Mouse (Mus musculus) layer of hippocampus, adult 9-11 months (tissue): ENCODE data around the gene Lman1l.
A peak's percentile ranks its signal among the peaks of the same experiment; 100 is the strongest.

Source experiments
- DNase-seq: peaks from one replicate; pipeline ENCODE4 v3.0.0; 2022

Lman1l gene

GRCm38 (mm10) chr9:57644944-57645893 lies 24.6 kb upstream of the Lman1l start:
- DNase-seq = peak; percentile 90

DNA sequence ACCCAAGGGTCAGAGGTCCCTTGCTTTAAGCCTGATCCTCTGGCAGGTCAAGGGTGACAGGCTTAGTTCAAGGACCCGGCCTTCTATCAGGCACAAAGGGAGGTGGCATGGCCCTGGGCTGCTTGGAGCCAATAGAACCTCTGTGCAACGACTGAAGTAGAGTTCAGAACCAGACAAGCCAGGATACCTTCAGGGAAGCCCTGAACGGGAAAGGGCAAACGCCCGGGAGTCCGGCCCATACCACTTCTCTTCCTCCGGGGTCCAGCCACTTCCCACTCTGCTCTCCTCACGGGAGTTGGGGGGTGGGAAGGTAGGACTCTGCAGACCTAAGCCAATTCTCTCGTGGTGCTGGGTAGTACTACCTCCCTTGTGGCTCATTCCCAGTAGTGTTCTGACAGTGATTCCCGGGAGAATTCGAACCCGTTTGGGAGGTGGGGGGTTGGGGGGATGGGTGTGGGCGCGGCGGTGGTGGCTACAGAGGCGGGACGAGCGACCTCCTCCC lies 23.9 kb upstream of the Lman1l start:
- no peak for DNase-seq

- no peak for DNase-seq
Observed at GRCm38 (mm10) chr9:57643856-57644180, 23.2 kb upstream of the Lman1l start.

GRCm38 (mm10) chr9:57643169-57643855 lies 22.7 kb upstream of the Lman1l start:
- DNase-seq = no peak

GRCm38 (mm10) chr9:57641775-57642550 lies 21.4 kb upstream of the Lman1l start:
- DNase-seq = no peak

DNA sequence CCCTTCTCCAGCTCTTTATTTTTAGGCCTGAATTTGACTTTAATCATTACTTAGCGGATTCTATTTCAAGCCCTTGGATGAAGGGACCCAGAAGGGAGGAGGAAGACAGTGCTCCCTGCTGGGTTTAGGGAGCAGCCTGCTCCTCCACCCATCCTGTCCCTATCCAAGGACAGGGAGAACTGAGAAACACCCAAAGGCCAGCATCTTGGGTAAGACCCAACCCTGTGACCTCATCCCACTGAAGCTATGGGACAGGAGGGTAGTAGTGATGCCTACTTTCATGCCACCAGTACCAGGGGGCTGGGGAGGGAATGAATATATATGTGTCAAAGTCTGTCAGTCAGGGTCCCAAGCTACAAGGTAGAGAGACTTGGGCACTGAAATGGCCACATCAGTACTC lies 20.4 kb upstream of the Lman1l start:
- DNase-seq = no peak

- DNase-seq = peak; percentile 73
Observed at GRCm38 (mm10) chr9:57640384-57640783, 19.8 kb upstream of the Lman1l start.

- no peak for DNase-seq
Observed at GRCm38 (mm10) chr9:57639661-57640328, 19.2 kb upstream of the Lman1l start.

DNA sequence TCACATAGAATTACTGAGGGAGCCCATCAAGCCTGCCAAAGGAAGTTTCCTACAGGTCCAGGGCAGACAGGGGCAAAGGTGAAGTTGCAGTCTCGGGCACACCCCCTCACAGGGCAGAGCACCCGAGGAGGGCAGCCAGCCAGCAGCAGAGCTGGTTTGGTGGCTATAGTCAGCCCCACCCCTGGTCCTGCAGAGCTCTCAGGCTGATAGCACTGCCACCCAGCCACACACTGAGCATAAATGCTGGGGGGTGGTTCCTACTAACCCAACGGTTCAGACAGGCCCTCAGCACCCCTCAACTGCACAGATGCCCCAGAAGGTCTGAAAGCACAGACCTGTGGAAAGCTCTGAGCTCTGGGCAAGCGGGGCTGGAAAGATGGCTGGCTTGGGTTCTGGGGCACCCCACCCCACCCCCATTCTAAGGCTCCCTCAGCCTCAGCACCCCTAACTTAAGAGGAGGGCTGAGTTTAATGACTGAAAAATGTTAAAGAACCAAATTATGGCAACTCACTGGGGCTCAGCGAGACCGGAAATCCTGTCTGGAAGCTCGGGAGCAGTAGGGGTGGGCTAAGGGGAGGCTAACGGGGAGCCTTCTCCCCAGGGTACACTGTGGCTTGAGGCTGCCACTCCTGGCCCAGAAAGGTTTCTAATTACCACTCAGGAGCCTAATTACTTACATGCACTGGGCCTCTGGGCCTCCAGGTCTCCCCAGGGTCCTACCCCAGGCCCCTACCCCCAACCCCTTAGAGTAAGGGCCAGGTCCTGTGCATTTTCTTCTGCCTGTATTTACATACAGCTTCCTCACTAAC lies 18.3 kb upstream of the Lman1l start:
- no peak for DNase-seq

DNA sequence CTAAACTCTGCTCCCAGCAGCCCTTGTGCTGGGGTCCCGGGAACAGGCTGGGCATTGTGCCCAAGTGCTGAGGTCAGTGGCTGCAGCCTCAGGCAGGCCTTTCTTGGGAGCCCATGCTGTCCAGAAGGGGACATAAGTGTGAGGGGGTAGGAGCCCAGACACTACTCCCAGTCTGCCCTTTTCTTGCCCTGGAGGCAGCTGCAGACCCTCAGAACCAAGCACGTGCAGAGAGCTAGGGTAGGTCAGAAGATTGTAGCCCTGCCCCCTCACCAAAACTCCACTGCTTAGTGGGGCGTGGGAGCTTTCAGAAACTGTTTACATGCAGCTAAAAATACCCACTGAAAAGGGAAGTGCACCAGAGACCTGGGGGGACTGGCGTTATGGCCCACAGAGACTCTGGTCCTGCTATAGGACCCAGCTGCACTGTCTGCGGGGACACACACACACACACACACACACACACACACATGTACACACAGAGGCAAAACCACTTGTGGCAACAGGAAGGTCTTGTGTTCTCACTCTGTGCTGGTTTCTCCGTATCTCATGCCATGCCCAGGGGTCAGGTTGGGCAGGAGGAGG lies 17.3 kb upstream of the Lman1l start:
- DNase-seq = peak; percentile 76

GRCm38 (mm10) chr9:57637272-57637671 lies 16.7 kb upstream of the Lman1l start:
- no peak for DNase-seq

GRCm38 (mm10) chr9:57633481-57634024 lies 13.0 kb upstream of the Lman1l start:
- peak; percentile 63 for DNase-seq

GRCm38 (mm10) chr9:57629118-57629874 lies 8.7 kb upstream of the Lman1l start:
- peak; percentile 52 for DNase-seq

DNA sequence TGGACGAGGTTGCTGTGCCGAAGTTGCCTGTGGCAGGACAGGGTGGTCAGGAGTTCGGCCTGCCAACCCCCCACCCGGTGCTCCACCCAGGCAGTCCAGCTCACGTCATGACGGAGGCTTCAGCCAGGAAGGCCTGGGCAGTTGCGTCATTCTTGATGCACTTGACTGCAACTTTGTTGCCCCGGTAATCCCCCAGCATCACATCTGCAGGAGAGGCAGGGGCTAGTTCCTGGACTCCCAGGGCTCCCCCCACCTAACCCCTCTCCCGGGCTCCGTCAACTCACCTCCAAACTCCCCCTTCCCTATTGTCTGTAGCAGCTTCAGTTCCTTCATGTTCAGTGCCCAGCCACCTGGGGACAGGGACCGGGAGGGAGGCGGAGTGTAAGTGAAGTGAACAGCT lies 8.1 kb upstream of the Lman1l start:
- DNase-seq = no peak

- no peak for DNase-seq
Observed at GRCm38 (mm10) chr9:57627892-57628291, 7.3 kb upstream of the Lman1l start.

- no peak for DNase-seq
Observed at GRCm38 (mm10) chr9:57627191-57627590, 6.6 kb upstream of the Lman1l start.

DNA sequence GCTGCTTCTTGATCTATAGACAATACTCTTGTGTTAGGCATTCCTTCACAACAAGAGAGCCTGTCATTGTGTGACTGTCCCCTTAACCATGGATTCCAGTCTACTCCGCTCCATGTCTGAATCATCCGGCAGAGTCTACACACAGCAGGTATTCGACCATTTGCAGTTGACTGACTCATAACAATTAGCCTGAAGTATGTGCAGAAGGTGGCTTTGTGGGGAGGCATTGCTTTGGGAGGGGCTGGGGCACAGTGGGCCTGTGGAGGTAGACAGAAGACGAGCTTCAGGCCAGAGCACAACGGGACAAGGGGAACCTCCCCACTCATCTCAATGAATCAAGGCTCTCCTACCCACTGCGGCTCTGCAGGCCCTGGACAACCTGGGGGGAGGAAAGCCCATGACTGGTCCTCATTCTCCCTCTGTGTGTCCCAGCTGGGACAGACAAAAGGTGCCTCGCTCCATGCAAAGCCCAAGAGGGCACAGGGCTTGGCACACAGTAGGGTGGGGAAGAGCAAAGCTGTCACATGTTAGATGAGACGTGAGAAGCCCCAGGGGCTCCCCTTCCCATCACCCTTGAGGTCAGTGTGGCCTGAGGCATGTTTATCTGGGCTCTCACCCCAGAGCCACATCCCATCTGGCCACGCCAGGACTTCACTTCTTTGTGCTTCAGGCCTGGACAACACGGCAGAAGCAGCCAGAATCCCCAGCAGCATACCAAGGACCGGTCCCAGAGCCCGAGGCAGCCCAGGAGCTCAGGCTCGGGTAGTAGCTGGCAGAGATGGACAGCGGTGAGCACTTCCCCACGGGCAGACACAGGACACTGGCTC lies 5.3 kb upstream of the Lman1l start:
- DNase-seq = no peak

- DNase-seq = no peak
Observed at GRCm38 (mm10) chr9:57624295-57624694, 3.7 kb upstream of the Lman1l start.

GRCm38 (mm10) chr9:57618854-57619253 lies 1.7 kb downstream of the Lman1l start:
- no peak for DNase-seq
